Mouse (Mus musculus) forebrain, embryonic 15.5 days (tissue): ENCODE results near the gene Vrk1. TPM values are rescaled to one million over a fixed set of nuclear protein-coding genes. Genes with fewer than 3 reads are reported as not detected.
A peak's percentile ranks its signal among the peaks of the same experiment; 100 is the strongest.

Source experiments
- ATAC-seq: fragments of 200-750 bp; cut with Nextera tagmentation; replicated peaks from 2 replicates; pipeline ENCODE4 v1.8.0; 2017; ENCODE audit warnings: mild to moderate bottlenecking, moderate TSS enrichment, moderate library complexity
- H3K27ac ChIP-seq: fragments of 300-500 bp; sonication (generic); replicated peaks from 2 replicates; pipeline ENCODE4 v1.5.1; 2015; ENCODE audit warnings: mild to moderate bottlenecking, inconsistent platforms
- H3K27me3 ChIP-seq: fragments of 300-500 bp; sonication (generic); 2 replicates; pipeline ENCODE4 v1.6.1; 2015; ENCODE audit warnings: inconsistent platforms
- H3K36me3 ChIP-seq: fragments of 300-500 bp; sonication (generic); 2 replicates; pipeline ENCODE4 v1.6.1; 2015; ENCODE audit warnings: mild to moderate bottlenecking, inconsistent platforms
- H3K4me1 ChIP-seq: fragments of 300-500 bp; sonication (generic); 2 replicates; pipeline ENCODE4 v1.6.1; 2015; ENCODE audit warnings: inconsistent platforms
- H3K4me2 ChIP-seq: fragments of 300-500 bp; sonication (generic); replicated peaks from 2 replicates; pipeline ENCODE4 v1.6.1; 2015; ENCODE audit warnings: mild to moderate bottlenecking, inconsistent platforms
- H3K4me3 ChIP-seq: fragments of 300-500 bp; sonication (generic); 2 replicates; pipeline ENCODE4 v1.5.1; 2015; ENCODE audit warnings: mild to moderate bottlenecking, inconsistent platforms
- H3K9ac ChIP-seq: fragments of 300-500 bp; sonication (generic); replicated peaks from 2 replicates; pipeline ENCODE4 v1.6.1; 2015; ENCODE audit warnings: mild to moderate bottlenecking, inconsistent platforms
- H3K9me3 ChIP-seq: fragments of 300-500 bp; sonication (generic); 2 replicates; pipeline ENCODE4 v1.6.1; 2016; ENCODE audit warnings: inconsistent platforms
- WGBS: fragments of 180-500 bp; shearing (Covaris S2); methylation state at CpG from one replicate; pipeline ENCODE4 v1.1.7; 2015; ENCODE audit warnings: mixed read lengths; 5-methylcytosine and 5-hydroxymethylcytosine counted together
- polyA plus RNA-seq: library from polyadenylated mRNA; unstranded; fragments of >200 nt; fragmentation: Nextera tagmentation; extraction: Ambion mirVana; gene quantifications from 2 replicates; pipeline ENCODE4 v1.2.1, GENCODE M21; 2015

Vrk1 gene
- polyA plus RNA-seq, 1 experiment from 2014 or later: 73.6 TPM

DNA sequence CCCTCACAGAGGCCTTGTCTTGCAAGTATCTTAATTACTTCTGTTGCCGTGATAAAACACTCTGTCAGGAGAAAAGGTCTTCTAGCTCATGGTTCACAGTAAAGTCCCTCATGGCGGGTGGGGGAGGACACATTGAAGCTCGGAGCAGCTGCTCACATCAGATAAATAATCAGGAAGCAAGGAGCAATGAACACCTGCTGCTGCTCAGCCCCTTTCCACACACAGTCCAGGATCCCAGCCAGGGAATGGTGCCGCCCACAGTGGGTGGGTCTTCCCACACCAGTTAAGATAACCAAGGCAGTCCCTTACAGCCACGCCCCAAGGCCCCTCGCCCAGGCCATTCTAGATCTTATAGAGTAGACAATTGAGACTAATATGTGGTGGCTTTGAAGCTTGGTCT lies 3.8 kb upstream of the Vrk1 start:
- H3K36me3 ChIP-seq: no peaks in the 10 kb centered on the region
- H3K4me3 ChIP-seq: no peak overlapping the region
- ATAC-seq: no peak
- no peak overlapping the region for H3K4me2 ChIP-seq
- H3K27ac ChIP-seq: no peak overlapping the region
- H3K9ac ChIP-seq: no peak overlapping the region
- no peaks in the 10 kb centered on the region; the same call in 1 of the 2 replicates for H3K9me3 ChIP-seq
- WGBS: 85% methylated on average over 6 of the region's 6 CpGs
- no peaks in the 10 kb centered on the region for H3K27me3 ChIP-seq
- peaks cover 19% of the 10 kb centered on the region for H3K4me1 ChIP-seq

DNA sequence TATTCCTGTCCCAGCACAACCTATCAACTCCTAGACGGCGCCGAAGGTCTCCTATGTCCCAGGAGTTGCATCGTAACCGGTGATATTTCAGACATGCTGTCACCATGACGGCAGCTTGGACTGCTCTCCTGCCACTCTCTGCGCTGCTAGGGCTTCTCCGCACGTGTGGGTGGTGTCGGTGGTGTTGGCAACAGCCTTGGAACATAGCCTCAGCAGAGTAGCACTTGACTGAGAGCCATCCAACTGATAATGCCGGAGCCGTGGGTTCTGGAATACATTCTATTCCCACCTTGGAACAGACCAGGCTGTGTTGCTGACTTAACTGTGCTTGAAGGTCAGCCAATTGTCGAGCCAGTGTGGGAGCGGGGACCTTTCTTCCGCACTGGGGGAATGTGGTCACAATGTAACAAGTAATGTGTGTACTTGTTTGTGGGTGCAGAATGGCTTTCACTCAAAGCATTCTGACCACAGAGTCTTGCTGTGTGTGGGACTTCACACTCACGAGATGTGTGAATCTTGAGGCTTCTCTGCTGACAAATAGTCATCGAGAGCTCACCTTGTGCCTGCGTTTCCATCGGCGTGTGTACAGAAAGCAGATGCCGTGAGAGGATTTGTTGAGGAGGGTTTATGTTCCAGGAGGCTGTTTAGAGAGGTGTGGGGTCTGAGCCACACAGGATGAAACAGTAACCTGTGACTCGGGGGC lies 1.5 kb upstream of the Vrk1 start:
- H3K4me1 ChIP-seq: peaks cover 27% of the 10 kb centered on the region
- H3K9ac ChIP-seq: no peak overlapping the region
- no peak for ATAC-seq
- no peaks in the 10 kb centered on the region; the same call in 1 of the 2 replicates for H3K9me3 ChIP-seq
- no peak overlapping the region; the same call in 1 of the 2 replicates for H3K27ac ChIP-seq
- H3K27me3 ChIP-seq: no peaks in the 10 kb centered on the region
- H3K4me2 ChIP-seq: no peak overlapping the region
- H3K4me3 ChIP-seq: no peak overlapping the region
- H3K36me3 ChIP-seq: no peaks in the 10 kb centered on the region
- 83% methylated on average over 22 of the region's 22 CpGs for WGBS

DNA sequence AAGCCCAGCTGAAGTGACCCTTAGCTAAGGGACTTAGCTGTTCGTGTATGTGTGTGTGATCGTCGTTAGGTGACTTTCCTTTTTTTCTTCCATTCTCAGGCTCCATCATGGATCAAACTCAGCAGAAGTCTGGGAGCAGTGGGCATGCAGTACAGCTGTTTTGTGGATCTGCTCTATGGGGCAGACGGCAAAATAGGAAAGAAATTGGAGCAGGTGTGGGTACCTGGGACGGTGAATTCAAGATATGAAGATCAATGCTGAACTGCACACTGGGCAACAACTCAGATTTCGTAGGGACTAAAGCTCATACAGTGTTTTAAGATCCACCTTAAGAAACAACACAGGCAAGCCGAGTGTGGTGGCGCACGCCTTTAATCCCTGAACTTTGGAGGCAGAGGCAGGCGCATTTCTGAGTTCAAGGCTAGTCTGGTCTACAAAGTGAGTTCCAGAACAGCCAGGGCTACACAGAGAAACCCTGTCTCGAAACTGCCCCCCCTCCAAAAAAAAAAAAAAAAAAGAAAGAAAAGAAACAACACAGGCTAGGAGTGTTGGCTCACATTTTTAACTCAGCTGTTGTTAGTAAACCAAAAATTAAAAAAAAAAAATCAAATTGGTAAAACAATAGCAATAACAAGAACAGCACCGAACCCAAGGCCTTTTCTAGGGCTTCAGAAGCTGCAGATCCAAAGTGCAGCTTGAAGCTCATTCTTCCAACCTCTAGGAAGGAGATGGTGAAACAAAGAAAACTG lies 732 bp upstream of the Vrk1 start:
- Histone ChIP-seq H3K27ac (peak overlapping the region; percentile 60), H3K27me3 (no peaks in the 10 kb centered on the region), H3K36me3 (no peaks in the 10 kb centered on the region), H3K4me2 (peak overlapping the region; percentile 28), H3K9me3 (no peaks in the 10 kb centered on the region; the same call in 1 of the 2 replicates), H3K9ac (no peak overlapping the region), H3K4me3 (peak overlapping the region; percentile 90), H3K4me1 (peaks cover 29% of the 10 kb centered on the region)
- WGBS: 80% methylated on average over 12 of the region's 12 CpGs
- ATAC-seq: no peak

DNA sequence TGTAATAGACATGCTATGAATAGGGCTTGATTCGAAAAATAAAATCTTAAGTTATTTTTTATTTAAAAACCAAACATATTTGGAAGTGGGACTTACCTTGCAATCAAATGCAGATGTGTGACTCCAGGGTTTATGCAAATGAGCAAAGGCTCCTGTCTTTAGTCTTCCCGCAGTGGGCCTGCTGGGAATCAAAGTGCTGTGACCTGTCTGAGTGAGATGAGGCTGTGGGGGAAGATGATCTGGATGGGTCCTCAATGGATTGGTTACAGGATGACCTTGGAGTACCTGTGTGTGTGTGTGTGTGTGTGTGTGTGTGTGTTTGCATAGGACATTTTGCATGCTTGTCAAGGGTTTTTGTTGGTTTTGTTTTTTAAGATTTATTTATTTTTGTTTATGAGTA lies 2.1 kb downstream of the Vrk1 start:
- Histone ChIP-seq H3K27ac (no peak overlapping the region), H3K27me3 (no peaks in the 10 kb centered on the region), H3K9me3 (no peaks in the 10 kb centered on the region), H3K4me2 (no peak overlapping the region), H3K4me1 (peaks cover 40% of the 10 kb centered on the region), H3K4me3 (no peak overlapping the region), H3K36me3 (no peaks in the 10 kb centered on the region), H3K9ac (no peak overlapping the region)
- no peak for ATAC-seq
- WGBS: 81% methylated on average over 2 of the region's 2 CpGs

DNA sequence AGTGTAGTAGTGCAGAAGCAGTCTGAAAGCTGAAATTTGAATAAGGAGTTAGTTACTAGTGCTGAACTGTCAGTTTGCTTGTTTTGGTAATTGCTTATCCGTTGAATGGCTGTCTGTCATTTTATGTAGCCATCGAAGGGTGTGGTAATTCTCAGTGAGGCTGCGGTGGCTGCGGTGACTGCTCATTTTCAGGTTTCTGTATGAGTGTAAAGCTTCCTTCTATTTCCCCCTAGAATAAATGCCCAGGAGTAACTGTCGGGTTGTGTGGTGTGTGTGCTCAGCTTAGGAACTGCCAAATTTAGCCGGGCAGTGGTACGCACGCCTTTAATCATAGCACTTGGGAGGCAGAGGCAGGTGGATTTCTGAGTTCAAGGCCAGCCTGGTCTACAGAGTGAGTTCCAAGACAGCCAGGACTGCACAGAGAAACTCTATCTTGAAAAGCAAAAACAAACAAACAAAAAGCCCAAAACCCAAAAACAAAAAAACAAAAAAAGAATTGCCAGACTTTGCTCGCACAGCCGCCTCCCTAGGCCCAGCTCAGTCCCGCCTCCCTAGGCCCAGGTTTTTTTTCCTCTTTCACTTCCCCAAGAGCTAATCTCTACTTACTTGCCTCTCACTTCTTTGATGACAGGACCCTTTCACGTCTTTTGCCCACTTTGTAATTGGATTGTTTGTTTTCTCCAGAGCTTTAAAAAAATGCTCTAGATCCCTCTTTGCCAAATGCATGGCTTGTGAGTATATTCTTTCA lies 6.4 kb downstream of the Vrk1 start:
- Histone ChIP-seq H3K36me3 (no peaks in the 10 kb centered on the region), H3K27me3 (no peaks in the 10 kb centered on the region), H3K27ac (peak overlapping the region; percentile 36; the same call in 1 of the 2 replicates), H3K9ac (no peak overlapping the region; the same call in 1 of the 2 replicates), H3K4me2 (no peak overlapping the region), H3K4me1 (peaks cover 48% of the 10 kb centered on the region), H3K9me3 (no peaks in the 10 kb centered on the region), H3K4me3 (no peak overlapping the region)
- WGBS: 59% methylated on average over 12 of the region's 12 CpGs
- ATAC-seq: no peak

DNA sequence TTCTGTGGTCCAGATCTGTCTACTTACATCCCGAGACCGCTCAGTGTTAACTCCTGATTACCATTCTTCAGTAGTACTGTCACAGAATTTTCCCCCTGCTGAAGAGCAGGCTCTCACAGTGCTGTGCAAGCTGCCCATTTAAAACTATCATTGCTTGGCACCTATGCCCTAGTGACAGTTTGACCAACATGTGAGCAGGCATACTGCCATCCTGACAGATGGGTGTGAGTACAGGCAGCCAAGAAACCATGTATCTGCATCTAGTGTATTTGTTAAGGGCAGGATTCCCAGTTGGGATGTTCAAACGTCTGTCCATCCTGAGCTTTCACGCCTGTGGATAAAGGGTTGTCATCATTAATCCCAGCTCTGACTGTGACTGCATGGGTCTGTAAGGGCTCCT lies 10.0 kb downstream of the Vrk1 start:
- no peaks in the 10 kb centered on the region for H3K9me3 ChIP-seq
- no peak overlapping the region for H3K4me3 ChIP-seq
- H3K27ac ChIP-seq: peak overlapping the region; percentile 84
- H3K9ac ChIP-seq: no peak overlapping the region
- H3K4me2 ChIP-seq: no peak overlapping the region
- peaks cover 44% of the 10 kb centered on the region for H3K4me1 ChIP-seq
- WGBS: 41% methylated on average over 4 of the region's 4 CpGs
- peak; percentile 89 for ATAC-seq
- H3K36me3 ChIP-seq: no peaks in the 10 kb centered on the region
- no peaks in the 10 kb centered on the region for H3K27me3 ChIP-seq

DNA sequence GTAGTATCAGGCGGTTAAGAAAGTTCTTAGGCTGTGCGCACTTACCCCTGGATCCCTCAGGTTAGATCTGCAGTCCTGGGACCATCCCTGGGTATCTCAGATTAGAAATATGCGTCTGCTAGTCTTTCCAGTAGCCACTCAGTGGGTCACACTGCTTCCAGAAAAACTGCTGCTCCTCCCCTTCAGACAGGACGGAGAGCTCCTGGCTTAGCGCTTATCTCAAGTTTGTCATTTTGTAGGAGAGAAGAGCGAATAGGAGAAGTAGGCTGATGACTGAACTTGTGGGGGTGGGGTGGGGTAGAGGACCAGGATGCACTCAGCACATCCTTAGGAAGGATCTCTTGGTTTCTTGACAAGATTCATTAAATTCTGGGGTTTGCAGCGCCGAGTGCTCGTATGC lies 13.6 kb downstream of the Vrk1 start:
- Histone ChIP-seq H3K9me3 (no peaks in the 10 kb centered on the region), H3K27ac (no peak overlapping the region), H3K4me3 (no peak overlapping the region), H3K36me3 (no peaks in the 10 kb centered on the region), H3K27me3 (no peaks in the 10 kb centered on the region), H3K4me2 (no peak overlapping the region), H3K9ac (no peak overlapping the region), H3K4me1 (peaks cover 35% of the 10 kb centered on the region)
- no peak for ATAC-seq
- 96% methylated on average over 9 of the region's 9 CpGs for WGBS

DNA sequence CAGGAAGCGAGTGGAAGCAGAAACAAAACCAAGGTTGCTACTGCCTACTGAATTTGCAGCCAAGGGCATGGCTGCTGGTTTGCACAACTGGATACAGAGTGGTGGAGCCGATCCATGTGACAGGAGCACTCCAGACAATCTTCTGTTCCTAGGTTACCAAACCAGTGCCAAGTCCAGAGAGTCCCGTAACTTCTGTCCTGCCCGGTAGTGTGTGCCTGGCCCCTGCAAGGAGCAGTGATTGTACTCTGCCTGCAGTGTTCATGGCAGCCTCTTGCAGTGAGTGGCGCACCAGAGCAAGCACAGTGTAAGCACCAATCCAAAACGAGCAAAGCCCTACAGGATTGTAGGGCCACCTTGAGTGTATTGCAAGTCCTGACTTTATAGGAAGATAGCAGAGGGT lies 15.4 kb downstream of the Vrk1 start:
- Histone ChIP-seq H3K27ac (no peak overlapping the region), H3K4me2 (no peak overlapping the region), H3K4me1 (peaks cover 22% of the 10 kb centered on the region), H3K9me3 (no peaks in the 10 kb centered on the region), H3K9ac (no peak overlapping the region), H3K4me3 (no peak overlapping the region), H3K27me3 (no peaks in the 10 kb centered on the region), H3K36me3 (peaks cover 3% of the 10 kb centered on the region; the same call in 1 of the 2 replicates)
- ATAC-seq: no peak; the same call in 1 of the 2 replicates
- 81% methylated on average over 6 of the region's 6 CpGs for WGBS

DNA sequence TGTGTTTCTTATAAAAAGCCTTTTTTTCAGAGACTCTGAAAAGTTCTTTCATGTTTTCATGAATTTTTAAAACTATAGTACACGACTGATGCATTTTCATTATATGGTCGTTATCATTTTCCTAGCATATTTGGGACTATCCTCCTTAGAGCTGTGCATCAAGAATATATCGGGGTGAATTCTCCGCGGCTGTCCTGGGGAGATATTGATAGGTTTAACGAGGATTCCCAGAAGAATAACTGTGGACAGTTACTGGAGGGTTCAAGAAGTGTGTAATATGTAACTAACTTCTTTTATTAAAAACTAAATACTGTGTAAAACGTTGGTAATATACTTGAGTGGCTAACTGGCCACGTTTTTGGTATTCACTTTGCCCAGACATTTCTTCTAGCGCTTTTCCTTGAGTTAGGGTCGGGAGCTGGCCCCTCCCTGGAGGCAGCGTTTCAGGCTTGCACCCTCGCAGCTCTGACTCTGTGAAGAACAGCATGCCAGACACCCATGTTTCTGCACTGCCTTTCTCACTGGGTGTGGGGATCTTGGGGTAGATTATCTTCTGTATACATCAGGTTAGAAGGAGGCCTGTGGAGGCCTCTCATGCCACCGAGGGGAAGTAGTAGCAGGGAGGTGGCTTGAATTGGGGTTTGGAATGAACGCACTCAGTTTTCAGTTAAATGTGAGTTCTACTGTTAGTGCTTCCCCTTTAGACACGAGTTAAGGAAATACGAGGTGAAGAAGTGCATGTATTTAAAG lies 16.5 kb downstream of the Vrk1 start:
- no peak overlapping the region for H3K9ac ChIP-seq
- no peak for ATAC-seq
- H3K4me3 ChIP-seq: no peak overlapping the region
- no peak overlapping the region for H3K4me2 ChIP-seq
- peaks cover 3% of the 10 kb centered on the region; the same call in 1 of the 2 replicates for H3K36me3 ChIP-seq
- no peaks in the 10 kb centered on the region for H3K9me3 ChIP-seq
- H3K27ac ChIP-seq: no peak overlapping the region
- 78% methylated on average over 16 of the region's 16 CpGs for WGBS
- H3K27me3 ChIP-seq: no peaks in the 10 kb centered on the region
- peaks cover 17% of the 10 kb centered on the region for H3K4me1 ChIP-seq

DNA sequence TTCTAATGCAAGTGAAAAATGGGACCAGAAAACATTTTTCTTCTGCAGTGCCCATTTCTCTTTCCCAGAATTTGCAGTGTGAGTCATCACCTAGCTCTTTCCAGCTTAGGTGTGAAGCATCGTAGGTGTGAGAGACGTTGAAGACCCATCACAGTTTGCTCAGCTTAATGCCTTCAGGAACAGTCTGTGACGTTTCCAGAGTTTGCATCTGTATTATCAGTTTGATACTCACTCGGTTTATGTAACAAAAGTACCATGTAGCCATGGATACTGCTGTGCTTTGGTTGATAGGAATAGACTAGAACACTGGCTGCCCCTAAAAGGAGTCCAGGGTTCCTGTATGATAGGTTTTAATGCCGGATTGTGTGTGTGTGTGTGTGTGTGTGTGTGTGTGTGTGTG lies 17.3 kb downstream of the Vrk1 start:
- Histone ChIP-seq H3K36me3 (peaks cover 3% of the 10 kb centered on the region; the same call in 1 of the 2 replicates), H3K9me3 (no peaks in the 10 kb centered on the region), H3K27me3 (no peaks in the 10 kb centered on the region), H3K4me1 (peaks cover 21% of the 10 kb centered on the region), H3K27ac (no peak overlapping the region), H3K4me3 (no peak overlapping the region), H3K4me2 (no peak overlapping the region), H3K9ac (no peak overlapping the region)
- no peak for ATAC-seq
- WGBS: 87% methylated on average over 5 of the region's 5 CpGs

DNA sequence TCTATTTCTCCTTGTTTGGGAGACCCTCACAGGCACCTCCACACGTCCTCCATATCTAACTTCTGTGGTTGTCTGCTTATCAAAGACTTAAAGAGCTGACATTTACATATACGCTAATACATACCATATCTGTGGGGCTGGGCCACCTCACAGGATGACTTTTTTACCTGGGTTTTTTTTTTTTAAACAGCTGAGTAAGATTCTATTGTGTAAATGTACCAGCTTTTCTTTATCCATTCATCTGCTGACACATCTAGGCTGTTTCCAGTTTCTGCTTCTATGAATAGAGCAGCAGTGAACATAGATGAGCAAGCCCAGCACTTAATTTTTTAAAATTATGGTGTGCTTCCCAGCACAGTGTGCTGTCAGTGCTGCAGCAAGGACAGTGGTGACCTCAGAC lies 19.6 kb downstream of the Vrk1 start:
- no peaks in the 10 kb centered on the region for H3K9me3 ChIP-seq
- peak overlapping the region; percentile 44; the same call in 1 of the 2 replicates for H3K27ac ChIP-seq
- peaks cover 3% of the 10 kb centered on the region; the same call in 1 of the 2 replicates for H3K36me3 ChIP-seq
- H3K27me3 ChIP-seq: no peaks in the 10 kb centered on the region
- no peak overlapping the region for H3K4me3 ChIP-seq
- 91% methylated on average over 2 of the region's 2 CpGs for WGBS
- no peak overlapping the region for H3K9ac ChIP-seq
- ATAC-seq: no peak
- H3K4me1 ChIP-seq: peaks cover 22% of the 10 kb centered on the region
- H3K4me2 ChIP-seq: no peak overlapping the region
